Mouse (Mus musculus) lung, embryonic 16.5 days (tissue): Measurements from ENCODE around the gene Lman1l. TPM values are rescaled to one million over a fixed set of nuclear protein-coding genes. Genes with fewer than 3 reads are reported as not detected.

ENCODE experiments used
- ATAC-seq: fragments of 200-750 bp; cut with Nextera tagmentation; 2 replicates; pipeline ENCODE4 v1.8.0; 2017; ENCODE audit warnings: low read depth, mild to moderate bottlenecking, moderate library complexity
- H3K27ac ChIP-seq: fragments of 300-500 bp; sonication (generic); 2 replicates; pipeline ENCODE4 v1.5.1; 2014; ENCODE audit warnings: mild to moderate bottlenecking, control low read depth, low read length
- H3K27me3 ChIP-seq: fragments of 300-500 bp; sonication (generic); 2 replicates; pipeline ENCODE4 v1.6.1; 2014; ENCODE audit warnings: low read depth, low read length, mixed read lengths; ENCODE audit not compliant: control insufficient read depth, insufficient read depth
- H3K36me3 ChIP-seq: fragments of 300-500 bp; sonication (generic); 2 replicates; pipeline ENCODE4 v1.6.1; 2014; ENCODE audit warnings: low read length; ENCODE audit not compliant: control insufficient read depth, insufficient read depth
- H3K4me1 ChIP-seq: fragments of 300-500 bp; sonication (generic); replicated peaks from 2 replicates; pipeline ENCODE4 v1.6.1; 2014; ENCODE audit warnings: low read length, mixed read lengths; ENCODE audit not compliant: control insufficient read depth, insufficient read depth
- H3K4me2 ChIP-seq: fragments of 300-500 bp; sonication (generic); 2 replicates; pipeline ENCODE4 v1.6.1; 2014; ENCODE audit warnings: low read depth, low read length, control low read depth
- H3K4me3 ChIP-seq: fragments of 300-500 bp; sonication (generic); 2 replicates; pipeline ENCODE4 v1.5.1; 2014; ENCODE audit warnings: mild to moderate bottlenecking, low read length, control low read depth
- H3K9ac ChIP-seq: fragments of 300-500 bp; sonication (generic); 2 replicates; pipeline ENCODE4 v1.6.1; 2014; ENCODE audit warnings: low read length, control low read depth
- H3K9me3 ChIP-seq: fragments of 300-500 bp; sonication (generic); 2 replicates; pipeline ENCODE4 v1.6.1; 2016; ENCODE audit warnings: low read length; ENCODE audit not compliant: control insufficient read depth
- WGBS: fragments of 180-500 bp; shearing (Covaris S2); extraction: QIAGEN DNeasy Blood & Tissue Kit; methylation state at CpG from one replicate; pipeline ENCODE4 v1.1.7; 2014; 5-methylcytosine and 5-hydroxymethylcytosine counted together
- polyA plus RNA-seq: library from polyadenylated mRNA; unstranded; fragments of >200 nt; fragmentation: Nextera tagmentation; extraction: Ambion mirVana; gene quantifications from 2 replicates; pipeline ENCODE4 v1.2.1, GENCODE M21; 2015

Lman1l gene
- polyA plus RNA-seq, 1 experiment from 2014 or later, result not detected

DNA sequence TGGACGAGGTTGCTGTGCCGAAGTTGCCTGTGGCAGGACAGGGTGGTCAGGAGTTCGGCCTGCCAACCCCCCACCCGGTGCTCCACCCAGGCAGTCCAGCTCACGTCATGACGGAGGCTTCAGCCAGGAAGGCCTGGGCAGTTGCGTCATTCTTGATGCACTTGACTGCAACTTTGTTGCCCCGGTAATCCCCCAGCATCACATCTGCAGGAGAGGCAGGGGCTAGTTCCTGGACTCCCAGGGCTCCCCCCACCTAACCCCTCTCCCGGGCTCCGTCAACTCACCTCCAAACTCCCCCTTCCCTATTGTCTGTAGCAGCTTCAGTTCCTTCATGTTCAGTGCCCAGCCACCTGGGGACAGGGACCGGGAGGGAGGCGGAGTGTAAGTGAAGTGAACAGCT lies 8.1 kb upstream of the Lman1l start:
- Histone ChIP-seq H3K9ac (no peak overlapping the region), H3K4me1 (no peaks in the 10 kb centered on the region), H3K36me3 (peaks cover 43% of the 10 kb centered on the region), H3K27me3 (no peaks in the 10 kb centered on the region), H3K4me2 (no peak overlapping the region), H3K4me3 (no peak overlapping the region), H3K9me3 (no peaks in the 10 kb centered on the region), H3K27ac (no peak overlapping the region)
- peak; percentile 12; the same call in 1 of the 2 replicates for ATAC-seq
- 87% methylated on average over 12 of the region's 12 CpGs for WGBS

DNA sequence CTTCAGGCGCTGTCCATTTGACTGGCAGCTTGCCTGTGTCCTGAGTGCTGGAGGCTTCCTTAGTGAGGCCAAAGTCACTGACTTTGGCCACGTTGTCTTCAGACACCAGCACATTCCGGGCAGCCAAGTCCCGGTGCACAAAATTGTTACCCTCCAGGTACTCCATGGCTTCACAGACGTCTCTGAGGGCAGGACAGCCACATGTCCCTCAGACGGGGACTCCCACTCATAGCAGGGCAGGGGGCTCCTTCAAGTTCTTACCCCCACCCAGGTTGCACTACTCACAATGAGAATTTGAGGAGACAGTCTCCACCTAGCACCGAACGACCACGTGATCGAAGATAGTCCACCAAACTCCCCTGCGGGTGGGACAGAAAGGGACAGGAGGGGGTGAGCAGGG lies 7.3 kb upstream of the Lman1l start:
- Histone ChIP-seq H3K36me3 (peaks cover 43% of the 10 kb centered on the region), H3K9ac (no peak overlapping the region), H3K4me2 (no peak overlapping the region), H3K27me3 (no peaks in the 10 kb centered on the region), H3K9me3 (no peaks in the 10 kb centered on the region), H3K27ac (no peak overlapping the region), H3K4me3 (no peak overlapping the region), H3K4me1 (no peaks in the 10 kb centered on the region)
- ATAC-seq, result no peak
- WGBS, result 88% methylated on average over 11 of the region's 11 CpGs

DNA sequence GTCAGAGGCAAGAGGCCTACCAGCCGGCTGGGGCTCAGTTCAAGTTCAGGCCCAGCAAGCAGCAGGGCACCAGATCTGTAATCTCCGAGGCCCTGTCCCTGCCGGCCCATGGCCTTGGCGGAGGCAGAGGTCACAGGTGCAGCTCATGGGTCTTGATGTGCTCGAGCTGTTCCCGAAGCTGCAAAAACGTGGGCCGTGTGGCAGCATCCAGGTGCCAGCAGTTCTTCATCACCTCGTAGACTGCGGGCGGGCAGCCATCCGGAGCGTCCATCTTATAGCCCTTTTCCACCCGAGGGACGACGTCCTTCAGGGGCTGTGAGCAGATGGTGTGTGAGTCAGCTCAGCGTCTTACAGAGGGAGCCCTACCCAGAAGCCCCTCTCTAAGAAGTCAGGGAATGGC lies 6.6 kb upstream of the Lman1l start:
- Histone ChIP-seq H3K4me1 (no peaks in the 10 kb centered on the region), H3K27me3 (no peaks in the 10 kb centered on the region), H3K4me3 (no peak overlapping the region), H3K27ac (no peak overlapping the region), H3K36me3 (peaks cover 43% of the 10 kb centered on the region), H3K4me2 (no peak overlapping the region), H3K9ac (no peak overlapping the region), H3K9me3 (no peaks in the 10 kb centered on the region)
- WGBS, result 87% methylated on average over 17 of the region's 17 CpGs
- ATAC-seq, result no peak

DNA sequence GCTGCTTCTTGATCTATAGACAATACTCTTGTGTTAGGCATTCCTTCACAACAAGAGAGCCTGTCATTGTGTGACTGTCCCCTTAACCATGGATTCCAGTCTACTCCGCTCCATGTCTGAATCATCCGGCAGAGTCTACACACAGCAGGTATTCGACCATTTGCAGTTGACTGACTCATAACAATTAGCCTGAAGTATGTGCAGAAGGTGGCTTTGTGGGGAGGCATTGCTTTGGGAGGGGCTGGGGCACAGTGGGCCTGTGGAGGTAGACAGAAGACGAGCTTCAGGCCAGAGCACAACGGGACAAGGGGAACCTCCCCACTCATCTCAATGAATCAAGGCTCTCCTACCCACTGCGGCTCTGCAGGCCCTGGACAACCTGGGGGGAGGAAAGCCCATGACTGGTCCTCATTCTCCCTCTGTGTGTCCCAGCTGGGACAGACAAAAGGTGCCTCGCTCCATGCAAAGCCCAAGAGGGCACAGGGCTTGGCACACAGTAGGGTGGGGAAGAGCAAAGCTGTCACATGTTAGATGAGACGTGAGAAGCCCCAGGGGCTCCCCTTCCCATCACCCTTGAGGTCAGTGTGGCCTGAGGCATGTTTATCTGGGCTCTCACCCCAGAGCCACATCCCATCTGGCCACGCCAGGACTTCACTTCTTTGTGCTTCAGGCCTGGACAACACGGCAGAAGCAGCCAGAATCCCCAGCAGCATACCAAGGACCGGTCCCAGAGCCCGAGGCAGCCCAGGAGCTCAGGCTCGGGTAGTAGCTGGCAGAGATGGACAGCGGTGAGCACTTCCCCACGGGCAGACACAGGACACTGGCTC lies 5.3 kb upstream of the Lman1l start:
- no peak for ATAC-seq

DNA sequence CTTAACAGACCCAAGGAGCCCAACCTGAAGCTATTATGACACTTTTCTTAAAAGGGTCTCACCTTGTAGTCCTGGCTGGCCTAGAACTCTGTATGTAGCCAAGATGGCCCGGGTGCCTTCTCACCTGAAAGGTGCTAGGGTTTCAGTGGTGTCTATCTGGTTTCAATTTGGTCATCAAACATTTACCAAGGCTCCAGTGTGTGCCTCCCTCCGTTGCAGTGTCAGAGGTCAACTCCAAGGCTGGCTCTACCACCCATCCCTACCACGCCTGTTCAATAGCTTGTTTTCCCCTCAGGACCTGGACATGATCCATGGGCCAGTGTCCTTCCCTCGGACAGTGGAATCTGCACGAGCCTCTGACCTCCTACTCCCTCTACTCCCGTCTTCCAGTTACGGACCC lies 3.7 kb upstream of the Lman1l start:
- 80% methylated on average over 7 of the region's 7 CpGs for WGBS

More for the DNA sequence above, 5.3 kb upstream of the Lman1l start:
- WGBS, result 83% methylated on average over 14 of the region's 15 CpGs
- no peak overlapping the region for H3K4me3 ChIP-seq
- H3K4me1 ChIP-seq, result no peaks in the 10 kb centered on the region
- no peak overlapping the region for H3K27ac ChIP-seq
- H3K9me3 ChIP-seq, result no peaks in the 10 kb centered on the region
- peaks cover 43% of the 10 kb centered on the region for H3K36me3 ChIP-seq
- H3K4me2 ChIP-seq, result no peak overlapping the region
- H3K9ac ChIP-seq, result no peak overlapping the region
- H3K27me3 ChIP-seq, result no peaks in the 10 kb centered on the region

DNA sequence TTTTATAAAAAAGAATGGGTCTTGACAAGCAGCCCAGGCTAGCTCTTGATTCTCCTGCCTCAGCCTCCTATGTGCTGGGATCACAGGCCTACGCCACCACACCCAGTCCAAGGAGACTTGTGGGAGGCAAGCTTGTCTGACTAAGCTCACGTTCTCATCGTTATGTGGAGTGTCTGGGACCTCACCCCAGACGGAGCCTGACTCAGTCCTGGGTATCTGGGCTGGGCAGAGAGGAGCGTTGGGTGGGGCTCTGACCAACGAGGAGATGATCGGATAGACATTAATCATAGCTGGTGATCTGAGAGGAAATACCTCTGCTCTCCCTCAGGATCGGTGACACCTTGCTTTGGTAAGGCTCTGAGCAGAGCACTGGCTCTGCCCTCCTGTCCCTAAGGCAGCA lies 1.7 kb downstream of the Lman1l start:
- WGBS, result 61% methylated on average over 8 of the region's 8 CpGs
- Histone ChIP-seq H3K27ac (no peak overlapping the region), H3K36me3 (no peaks in the 10 kb centered on the region), H3K9ac (no peak overlapping the region), H3K4me3 (no peak overlapping the region), H3K4me2 (no peak overlapping the region), H3K4me1 (no peaks in the 10 kb centered on the region), H3K9me3 (no peaks in the 10 kb centered on the region), H3K27me3 (no peaks in the 10 kb centered on the region)
- ATAC-seq, result no peak

More for the DNA sequence above, 3.7 kb upstream of the Lman1l start:
- Histone ChIP-seq H3K27me3 (no peaks in the 10 kb centered on the region), H3K9ac (no peak overlapping the region), H3K36me3 (peaks cover 35% of the 10 kb centered on the region), H3K4me1 (no peaks in the 10 kb centered on the region), H3K27ac (no peak overlapping the region), H3K9me3 (no peaks in the 10 kb centered on the region), H3K4me3 (no peak overlapping the region), H3K4me2 (no peak overlapping the region)
- ATAC-seq, result no peak

DNA sequence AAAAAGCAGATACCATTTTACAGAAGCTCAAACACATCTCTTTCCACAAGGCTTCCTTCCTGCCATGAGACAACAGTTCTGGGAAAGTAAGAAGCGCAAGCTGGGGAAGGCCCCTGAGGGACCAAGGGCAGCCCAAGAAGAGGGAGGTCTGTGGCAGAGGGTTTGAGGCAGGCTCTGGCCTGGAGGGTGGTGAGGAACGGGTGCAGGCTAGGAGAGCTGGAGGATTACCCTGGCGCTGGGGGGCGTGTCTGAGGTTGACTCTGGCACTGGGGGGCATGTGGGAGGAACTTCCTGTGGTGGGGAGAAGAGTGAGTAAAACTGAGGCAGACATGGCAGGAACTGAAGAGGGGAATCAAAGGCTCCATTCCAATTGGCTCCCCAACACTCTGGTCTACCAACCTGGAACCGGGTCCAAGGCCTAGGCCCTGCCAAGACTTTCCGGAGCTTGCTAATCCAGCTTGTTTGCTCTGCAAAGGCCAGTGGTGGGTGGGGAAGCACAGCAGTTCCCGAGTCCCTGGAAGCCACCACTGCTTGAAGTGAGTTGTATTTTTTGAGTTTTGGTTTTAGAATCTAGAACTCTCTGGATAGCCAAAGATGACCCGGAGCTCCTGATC lies 2.9 kb downstream of the Lman1l start:
- ATAC-seq, result no peak
- H3K36me3 ChIP-seq, result no peaks in the 10 kb centered on the region
- no peaks in the 10 kb centered on the region for H3K9me3 ChIP-seq
- H3K4me1 ChIP-seq, result no peaks in the 10 kb centered on the region
- WGBS, result 65% methylated on average over 8 of the region's 8 CpGs
- no peak overlapping the region for H3K4me2 ChIP-seq
- no peak overlapping the region for H3K4me3 ChIP-seq
- H3K27ac ChIP-seq, result no peak overlapping the region
- no peaks in the 10 kb centered on the region for H3K27me3 ChIP-seq
- H3K9ac ChIP-seq, result no peak overlapping the region

DNA sequence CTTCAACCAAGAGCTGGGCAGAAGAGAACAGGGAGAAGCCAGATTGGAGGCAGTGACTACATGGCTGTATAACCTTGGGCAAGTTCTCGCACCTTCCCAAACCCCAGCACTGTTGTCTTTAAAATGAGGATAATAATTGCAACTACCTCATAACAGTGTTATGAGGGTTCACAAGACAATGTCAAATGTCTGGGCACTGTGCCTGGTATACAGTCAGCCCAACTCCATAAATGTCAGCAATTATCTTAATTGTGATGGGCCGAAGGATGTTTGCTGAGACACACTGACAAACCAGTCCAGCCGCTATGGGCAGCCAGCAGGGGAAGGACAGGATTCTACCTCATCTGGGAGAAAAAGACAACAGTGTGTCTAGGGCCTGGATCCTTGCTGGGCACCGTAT lies 5.8 kb downstream of the Lman1l start:
- 68% methylated on average over 4 of the region's 4 CpGs for WGBS
- no peak overlapping the region for H3K4me2 ChIP-seq
- no peaks in the 10 kb centered on the region for H3K36me3 ChIP-seq
- H3K9ac ChIP-seq, result no peak overlapping the region
- H3K4me1 ChIP-seq, result no peaks in the 10 kb centered on the region
- no peak overlapping the region for H3K27ac ChIP-seq
- no peaks in the 10 kb centered on the region for H3K27me3 ChIP-seq
- H3K4me3 ChIP-seq, result no peak overlapping the region
- H3K9me3 ChIP-seq, result no peaks in the 10 kb centered on the region
- ATAC-seq, result no peak

DNA sequence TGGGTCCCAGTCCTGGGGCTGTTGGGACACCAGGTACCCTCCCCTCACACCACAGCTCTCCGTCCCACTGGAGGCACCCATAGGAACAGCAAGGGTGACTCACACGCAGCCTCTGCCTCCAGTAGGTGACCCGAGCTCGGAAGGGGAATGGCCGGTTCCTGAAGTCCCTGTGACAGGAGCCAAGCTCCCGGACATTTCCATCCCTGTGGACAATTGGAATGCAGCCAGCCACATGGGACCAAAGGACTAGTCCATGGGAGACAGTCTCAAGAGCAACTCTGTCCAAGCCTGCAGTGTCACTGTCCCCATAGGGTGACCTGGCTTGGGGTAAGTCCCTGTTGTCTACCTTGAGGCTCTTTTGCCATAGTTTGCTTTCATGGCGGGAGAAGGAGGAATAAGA lies 6.6 kb downstream of the Lman1l start:
- 72% methylated on average over 7 of the region's 7 CpGs for WGBS
- Histone ChIP-seq H3K36me3 (no peaks in the 10 kb centered on the region), H3K4me2 (no peak overlapping the region), H3K27me3 (no peaks in the 10 kb centered on the region), H3K27ac (no peak overlapping the region), H3K4me1 (no peaks in the 10 kb centered on the region), H3K9ac (no peak overlapping the region), H3K4me3 (no peak overlapping the region), H3K9me3 (no peaks in the 10 kb centered on the region)
- ATAC-seq, result no peak
